Mouse (Mus musculus) liver, embryonic 14.5 days (tissue): ENCODE measurements around the gene 9230104L09Rik. TPM values are rescaled to one million over a fixed set of nuclear protein-coding genes. Genes with fewer than 3 reads are reported as not detected.

Experiments used
- ATAC-seq: fragments of 200-750 bp; cut with Nextera tagmentation; 2 replicates; pipeline ENCODE4 v1.8.0; 2017; ENCODE audit warnings: moderate number of reproducible peaks, mild to moderate bottlenecking, moderate library complexity; ENCODE audit not compliant: insufficient read depth
- DNase-seq, 3 experiments: peaks; one replicate each; pipeline ENCODE4 v3.0.0-alpha.2; 2012 to 2013; ENCODE audit warnings: low read depth in 3 of 3, low spot score in 3 of 3
- H3K27ac ChIP-seq: fragments of 300-500 bp; sonication (generic); 2 replicates; pipeline ENCODE4 v1.5.1; 2014; ENCODE audit warnings: moderate library complexity, mild to moderate bottlenecking, control low read depth, inconsistent platforms
- H3K27me3 ChIP-seq: fragments of 300-500 bp; sonication (generic); 2 replicates; pipeline ENCODE4 v1.6.1; 2014; ENCODE audit warnings: mild to moderate bottlenecking, low read length, moderate library complexity; ENCODE audit not compliant: control insufficient read depth, insufficient read depth
- H3K36me3 ChIP-seq: fragments of 300-500 bp; sonication (generic); replicated peaks from 2 replicates; pipeline ENCODE4 v1.6.1; 2014; ENCODE audit warnings: low read depth; ENCODE audit not compliant: control insufficient read depth, insufficient read depth
- H3K4me1 ChIP-seq, 2 experiments: fragments of 200-500 bp in 1 of 2; fragments of 300-500 bp in 1 of 2; sonication (generic) in 1 of 2; replicated peaks; 2 replicates each; pipeline ENCODE4 v1.6.1; 2012 to 2014; ENCODE audit warnings: antibody characterized with exemption in 1 of 2, inconsistent platforms in 1 of 2, low read length in 1 of 2; ENCODE audit not compliant: control insufficient read depth in 2 of 2, insufficient read depth in 2 of 2
- H3K4me2 ChIP-seq: fragments of 300-500 bp; sonication (generic); 2 replicates; pipeline ENCODE4 v1.6.1; 2014; ENCODE audit warnings: low read depth, mild to moderate bottlenecking, control low read depth, moderate library complexity
- H3K4me3 ChIP-seq, 2 experiments: fragments of 200-500 bp in 1 of 2; fragments of 300-500 bp in 1 of 2; sonication (generic) in 1 of 2; 2 replicates each; pipeline ENCODE4 v1.5.1; 2012 to 2014; ENCODE audit warnings: low read depth in 2 of 2, low read length in 2 of 2, mild to moderate bottlenecking in 2 of 2, control low read depth in 1 of 2, inconsistent platforms in 1 of 2, moderate library complexity in 1 of 2; ENCODE audit not compliant: insufficient read depth in 1 of 2
- H3K9ac ChIP-seq: fragments of 300-500 bp; sonication (generic); replicated peaks from 2 replicates; pipeline ENCODE4 v1.6.1; 2014; ENCODE audit warnings: mild to moderate bottlenecking, control low read depth, moderate library complexity
- H3K9me3 ChIP-seq: fragments of 300-500 bp; sonication (generic); 2 replicates; pipeline ENCODE4 v1.6.1; 2016; ENCODE audit warnings: low read length, mixed read lengths; ENCODE audit not compliant: control insufficient read depth
- CTCF ChIP-seq: IDR thresholded peaks from 2 replicates; pipeline ENCODE4 v1.5.1; 2016; ENCODE audit warnings: antibody characterized with exemption, low read depth, control low read depth
- EP300 ChIP-seq: IDR thresholded peaks from 2 replicates; pipeline ENCODE4 v1.6.1; 2016; ENCODE audit warnings: antibody characterized with exemption, low read depth
- WGBS: fragments of 180-500 bp; shearing (Covaris S2); extraction: QIAGEN DNeasy Blood & Tissue Kit; methylation state at CpG from one replicate; pipeline ENCODE4 v1.1.7; 2014; ENCODE audit not compliant: insufficient replicate concordance; 5-methylcytosine and 5-hydroxymethylcytosine counted together
- polyA plus RNA-seq, 2 experiments: library from polyadenylated mRNA; depleted of rRNA in 1 of 2; stranded (reverse) in 1 of 2; unstranded in 1 of 2; fragments of >200 nt; fragmentation: Nextera tagmentation in 1 of 2; extraction: Ambion mirVana in 1 of 2; gene quantifications; 2 replicates each; pipeline versions ENCODE4 v1.2.1 to v1.2.3; 2012 to 2014

The 9230104L09Rik gene
- polyA plus RNA-seq, 2 experiments, result not detected

GRCm38 (mm10) chr2:148878641-148879130 lies 13.8 kb upstream of the 9230104L09Rik start:
- no peak overlapping the region for H3K9ac ChIP-seq
- ATAC-seq (no peak), DNase-seq (no peak)
- H3K27me3 ChIP-seq, result no peaks in the 10 kb centered on the region; the same call in 1 of the 2 replicates
- no peaks in the 10 kb centered on the region for H3K36me3 ChIP-seq
- 2% methylated on average over 2 of the region's 2 CpGs for WGBS
- H3K4me3 ChIP-seq, result no peak overlapping the region
- peaks cover 6 to 17% of the 10 kb centered on the region in 2 experiments; a peak in 3 of 4 replicates for H3K4me1 ChIP-seq
- no peak for TF ChIP-seq CTCF
- TF ChIP-seq EP300, result no peak
- H3K27ac ChIP-seq, result no peak overlapping the region
- no peaks in the 10 kb centered on the region for H3K9me3 ChIP-seq
- H3K4me2 ChIP-seq, result no peak overlapping the region

DNA sequence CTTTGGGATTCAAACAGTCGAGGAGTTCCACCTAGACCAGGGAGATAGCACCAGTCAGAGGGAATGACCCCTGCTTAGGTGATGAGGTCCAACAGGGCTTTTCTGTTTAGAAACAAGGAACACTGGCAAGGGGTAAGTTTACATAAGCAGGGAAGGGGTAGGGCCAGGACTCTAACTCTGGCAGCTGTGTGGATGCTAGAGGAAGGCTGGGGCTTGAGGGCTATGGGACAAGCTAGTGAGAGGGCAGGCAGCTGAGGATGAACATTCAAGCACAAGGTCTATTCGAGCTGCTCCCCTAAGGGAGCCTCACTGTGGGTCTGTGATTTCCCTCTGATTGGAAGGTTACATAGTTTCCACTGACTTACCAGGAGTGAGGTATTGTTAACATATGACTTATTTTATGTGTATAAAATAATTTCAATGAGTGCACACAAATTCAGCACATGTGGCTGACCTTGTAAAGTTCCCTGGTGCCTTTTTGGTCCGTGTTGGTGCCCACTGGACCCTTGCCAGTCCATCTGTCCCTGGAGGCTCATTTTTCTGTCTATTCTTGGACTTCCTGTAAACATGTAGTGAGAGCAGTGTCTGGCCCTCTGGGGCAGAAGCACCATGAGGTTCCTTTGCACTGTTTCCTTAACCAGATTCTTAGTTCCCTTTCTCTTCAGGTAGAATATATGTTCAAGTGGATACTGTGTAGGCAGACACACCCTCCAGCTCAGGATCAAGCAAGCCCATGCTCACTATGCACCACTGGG lies 12.4 kb upstream of the 9230104L09Rik start:
- Histone ChIP-seq H3K9me3 (no peaks in the 10 kb centered on the region), H3K27ac (no peak overlapping the region), H3K9ac (no peak overlapping the region), H3K36me3 (no peaks in the 10 kb centered on the region), H3K27me3 (no peaks in the 10 kb centered on the region; the same call in 1 of the 2 replicates), H3K4me2 (no peak overlapping the region), H3K4me3 (no peak overlapping the region), H3K4me1 (peaks cover 6 to 19% of the 10 kb centered on the region in 2 experiments; a peak in 3 of 4 replicates)
- TF ChIP-seq EP300, result no peak
- TF ChIP-seq CTCF, result no peak
- ATAC-seq (no peak), DNase-seq (no peak)
- WGBS, result 19% methylated on average over 3 of the region's 3 CpGs

DNA sequence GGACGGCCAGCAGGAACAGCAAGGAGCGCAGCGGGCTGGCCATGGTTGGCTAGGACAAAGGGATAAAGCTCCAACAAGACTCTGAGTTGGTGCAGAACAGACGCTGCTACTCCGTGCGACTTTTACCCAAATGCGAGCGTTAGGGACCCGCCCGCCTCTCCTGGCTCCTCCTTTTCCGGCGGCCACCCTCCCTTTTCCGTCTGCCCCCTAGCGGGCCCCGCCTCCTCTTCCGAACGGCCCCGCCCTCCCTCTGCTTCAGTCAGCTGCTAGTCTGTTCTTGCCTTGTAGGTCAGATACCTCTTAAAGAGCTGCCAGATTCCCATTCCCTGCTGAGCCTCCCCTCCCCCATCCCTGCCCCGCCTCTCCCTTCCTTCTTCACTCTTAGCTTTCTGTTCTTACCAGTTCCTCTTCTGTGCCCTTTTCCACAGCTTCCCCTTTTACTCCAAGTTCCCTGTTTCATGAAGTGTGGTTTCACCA lies 10.5 kb upstream of the 9230104L09Rik start, which contains the start of gene Cst3:
Gene Cst3, minus strand, starts transcription at position 358 of the 477 bp plus-strand sequence.
- H3K27me3 ChIP-seq, result no peaks in the 10 kb centered on the region; the same call in 1 of the 2 replicates
- no peaks in the 10 kb centered on the region for H3K9me3 ChIP-seq
- TF ChIP-seq CTCF (peak; percentile 57), EP300 (no peak)
- peak within 1 kb of the TSS; percentile 60 for H3K9ac ChIP-seq
- peaks cover 6 to 19% of the 10 kb centered on the region in 2 experiments; a peak in 3 of 4 replicates for H3K4me1 ChIP-seq
- under 1% methylated on average over 18 of the region's 19 CpGs for WGBS
- peak; percentile 58 to 67 (median 63) for DNase-seq
- peak within 1 kb of the TSS; percentile 65 for H3K4me2 ChIP-seq
- ATAC-seq, result peak; percentile 91
- H3K27ac ChIP-seq, result no peak within 1 kb of the TSS
- peak within 1 kb of the TSS; percentile 61 to 67 for H3K4me3 ChIP-seq
- no peaks in the 10 kb centered on the region for H3K36me3 ChIP-seq

- DNase-seq (peak in 1 of 3 experiments; percentile 9), ATAC-seq (peak; percentile 78)
- no peak overlapping the region for H3K27ac ChIP-seq
Measured at GRCm38 (mm10) chr2:148874617-148875334, 9.9 kb upstream of the 9230104L09Rik start.

More at GRCm38 (mm10) chr2:148874617-148875334, 9.9 kb upstream of the 9230104L09Rik start:
- peaks cover 6 to 19% of the 10 kb centered on the region in 2 experiments; a peak in 3 of 4 replicates for H3K4me1 ChIP-seq
- peak overlapping the region; percentile 65 for H3K4me2 ChIP-seq
- H3K4me3 ChIP-seq, result peak overlapping the region; percentile 61 to 67
- no peaks in the 10 kb centered on the region; the same call in 1 of the 2 replicates for H3K27me3 ChIP-seq
- H3K9ac ChIP-seq, result peak overlapping the region; percentile 60
- under 1% methylated on average over 34 of the region's 34 CpGs for WGBS
- H3K36me3 ChIP-seq, result no peaks in the 10 kb centered on the region
- no peaks in the 10 kb centered on the region for H3K9me3 ChIP-seq
- no peak for TF ChIP-seq CTCF
